Mouse (Mus musculus): Measurements from ENCODE around the gene Pilra.

DNA sequence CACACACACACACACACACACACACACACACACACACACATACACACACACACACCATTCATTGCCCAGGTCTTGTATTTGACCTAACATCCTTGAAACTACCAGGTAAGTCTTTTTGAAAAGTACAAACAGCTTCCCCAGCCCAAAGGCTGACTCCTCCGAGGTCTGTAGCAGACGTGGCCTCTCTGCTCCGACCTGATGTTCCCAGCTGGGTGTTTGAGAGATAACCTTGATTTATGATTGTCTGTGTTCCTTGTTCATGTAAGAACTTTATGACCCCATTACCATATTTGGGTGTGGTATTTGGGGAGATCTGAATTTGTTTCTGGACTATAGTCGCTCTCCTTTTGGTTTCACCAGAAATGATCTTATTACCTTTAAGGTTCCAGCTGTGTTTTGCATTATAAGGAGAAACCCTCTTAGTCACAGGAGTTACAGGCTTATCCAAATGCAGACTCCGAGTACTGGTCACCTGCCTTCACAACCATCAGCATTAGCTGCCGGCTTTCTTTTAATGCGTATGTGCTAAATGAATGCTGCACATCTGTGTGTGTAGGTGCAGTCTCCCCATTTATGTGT, 58.7 kb downstream of the Pilra start:
- TF ChIP-seq POLR2A (IDR thresholded peaks at IDR 0.05; ENCODE audit: insufficient read depth, low read depth, low read length) (no peak), CTCF (IDR thresholded peaks at IDR 0.05; ENCODE audit: insufficient read depth, low read depth, low read length) (no peak)
